Mouse (Mus musculus) forebrain, embryonic 10.5 days (tissue): ENCODE measurements at regions not wholly inside any gene's neighbourhood (a gene's known extent, or its start where the extent isn't known, plus 50 kb on each side); places are given as distances from the start of the nearest gene placed in this dataset.
A peak's percentile ranks its signal among the peaks of the same experiment; 100 is the strongest.

Experiments used
- DNase-seq: peaks from one replicate; pipeline ENCODE4 v3.0.0-alpha.2; 2017; ENCODE audit warnings: low spot score; ENCODE audit errors: extremely low spot score
- H3K27ac ChIP-seq: fragments of 300-500 bp; sonication (generic); 2 replicates; pipeline ENCODE4 v1.5.1; 2016; ENCODE audit warnings: mild to moderate bottlenecking
- H3K27me3 ChIP-seq: fragments of 300-500 bp; sonication (generic); 2 replicates; pipeline ENCODE4 v1.6.1; 2016; ENCODE audit warnings: mild to moderate bottlenecking; ENCODE audit not compliant: poor library complexity, severe bottlenecking
- H3K36me3 ChIP-seq: fragments of 300-500 bp; sonication (generic); replicated peaks from 2 replicates; pipeline ENCODE4 v1.6.1; 2016; ENCODE audit warnings: mild to moderate bottlenecking, moderate library complexity
- H3K4me1 ChIP-seq: fragments of 300-500 bp; sonication (generic); 2 replicates; pipeline ENCODE4 v1.6.1; 2016
- H3K4me3 ChIP-seq: fragments of 300-500 bp; sonication (generic); 2 replicates; pipeline ENCODE4 v1.5.1; 2016; ENCODE audit warnings: mild to moderate bottlenecking, moderate library complexity
- H3K9me3 ChIP-seq: fragments of 300-500 bp; sonication (generic); 2 replicates; pipeline ENCODE4 v1.6.1; 2016; ENCODE audit warnings: mild to moderate bottlenecking, moderate library complexity
- WGBS: fragments of 180-500 bp; shearing (Covaris S2); methylation state at CpG from one replicate; pipeline ENCODE4 v1.1.7; 2016; 5-methylcytosine and 5-hydroxymethylcytosine counted together

DNA sequence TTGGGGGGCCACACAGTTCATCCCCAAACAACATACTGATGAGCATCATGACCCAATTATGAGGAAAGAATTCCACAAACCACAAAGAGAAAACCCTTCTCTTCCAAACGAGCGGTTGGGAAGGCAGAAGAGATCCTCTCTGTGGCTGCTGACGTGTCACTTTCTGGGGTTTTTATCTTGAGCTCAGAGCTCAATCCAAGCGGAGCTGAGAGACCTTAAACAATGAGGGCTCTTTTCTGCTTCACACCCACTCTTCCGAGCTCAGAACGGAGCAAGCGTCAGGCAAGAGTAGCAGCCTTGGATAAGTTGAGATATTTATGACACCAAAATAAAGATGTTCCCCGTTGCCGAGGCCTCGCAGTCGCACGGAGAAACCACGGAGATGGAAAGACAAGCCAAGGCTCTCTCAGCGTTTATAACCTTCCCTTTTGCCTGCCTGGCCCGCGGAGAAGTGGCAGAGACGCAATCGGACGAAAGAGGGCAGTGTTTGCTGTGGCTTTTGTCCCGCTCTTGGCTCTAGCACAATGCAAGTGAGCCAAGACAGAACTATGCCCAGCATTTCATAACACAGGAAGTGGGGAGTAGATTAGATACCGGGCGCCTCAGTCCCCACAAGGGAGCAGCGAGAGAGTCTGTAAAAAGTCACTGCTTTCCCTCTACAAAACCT is 100.7 kb downstream of the Chic2 start:
- peak; percentile 82 for DNase-seq
- peaks cover 88% of the 10 kb centered on the region for H3K27me3 ChIP-seq
- H3K27ac ChIP-seq = peak overlapping the region; percentile 72
- no peaks in the 10 kb centered on the region for H3K36me3 ChIP-seq
- no peaks in the 10 kb centered on the region for H3K9me3 ChIP-seq
- peaks cover 38% of the 10 kb centered on the region for H3K4me1 ChIP-seq
- peak overlapping the region; percentile 40 for H3K4me3 ChIP-seq
- WGBS = under 1% methylated on average over 23 of the region's 23 CpGs

DNA sequence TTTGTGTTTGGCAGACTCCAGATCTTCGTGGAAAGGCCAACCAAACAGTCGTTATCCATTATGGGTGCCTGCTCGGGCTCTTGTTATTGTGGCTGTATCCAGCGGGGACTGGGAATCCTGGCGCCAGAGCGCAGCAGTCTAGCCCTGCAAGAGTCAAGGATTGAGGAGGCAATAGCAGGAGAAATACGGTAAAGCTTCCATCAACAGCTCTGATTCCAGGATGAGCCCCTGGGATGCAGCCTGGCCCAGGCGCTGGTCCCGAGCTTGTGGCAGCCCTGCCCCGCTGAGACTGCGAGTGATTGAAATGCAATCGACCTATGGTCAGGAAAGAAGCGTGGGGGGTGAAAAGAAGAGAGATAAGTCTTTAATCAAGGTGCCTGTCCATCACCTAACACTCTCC is 103.1 kb downstream of the Chic2 start:
- WGBS = 1% methylated on average over 13 of the region's 13 CpGs
- no peaks in the 10 kb centered on the region for H3K36me3 ChIP-seq
- peaks cover 75% of the 10 kb centered on the region for H3K27me3 ChIP-seq

DNA sequence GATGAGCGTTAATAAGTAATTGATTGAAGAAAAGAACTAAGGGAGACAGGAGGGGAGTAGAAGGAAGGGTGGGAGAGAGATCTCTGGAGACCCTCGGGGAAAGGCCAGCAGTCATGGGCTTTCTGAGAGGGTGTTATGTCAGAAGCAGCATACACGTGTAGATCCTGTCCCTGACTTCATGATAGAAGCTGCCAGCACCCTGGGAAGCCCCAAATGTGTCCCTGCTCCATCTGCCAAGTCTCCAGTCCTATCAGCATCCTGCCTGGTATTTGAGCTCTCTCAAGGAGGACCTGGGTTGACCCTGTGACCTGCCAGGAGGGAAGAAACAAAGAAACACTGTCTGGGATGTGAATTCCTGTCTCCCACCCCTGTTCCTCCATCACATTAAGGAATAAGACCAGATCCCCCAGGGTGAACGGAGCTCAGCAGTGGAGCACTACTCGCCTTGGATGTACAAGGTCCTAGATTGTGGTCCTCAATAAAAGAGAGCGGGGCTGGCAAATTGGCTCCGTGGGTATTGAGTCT is 107.1 kb downstream of the Chic2 start:
- peaks cover 21% of the 10 kb centered on the region for H3K4me1 ChIP-seq
- no peak overlapping the region for H3K27ac ChIP-seq
- no peaks in the 10 kb centered on the region for H3K9me3 ChIP-seq
- H3K27me3 ChIP-seq = peaks cover 41% of the 10 kb centered on the region
- no peaks in the 10 kb centered on the region for H3K36me3 ChIP-seq
- peak; percentile 22 for DNase-seq
- WGBS = 46% methylated on average over 7 of the region's 7 CpGs
- H3K4me3 ChIP-seq = no peak overlapping the region

More for the DNA sequence above, 103.1 kb downstream of the Chic2 start:
- Histone ChIP-seq H3K4me3 (peak overlapping the region; percentile 20; the same call in 1 of the 2 replicates), H3K27ac (peak overlapping the region; percentile 22; the same call in 1 of the 2 replicates), H3K4me1 (peaks cover 33% of the 10 kb centered on the region), H3K9me3 (no peaks in the 10 kb centered on the region)
- peak; percentile 43 for DNase-seq

DNA sequence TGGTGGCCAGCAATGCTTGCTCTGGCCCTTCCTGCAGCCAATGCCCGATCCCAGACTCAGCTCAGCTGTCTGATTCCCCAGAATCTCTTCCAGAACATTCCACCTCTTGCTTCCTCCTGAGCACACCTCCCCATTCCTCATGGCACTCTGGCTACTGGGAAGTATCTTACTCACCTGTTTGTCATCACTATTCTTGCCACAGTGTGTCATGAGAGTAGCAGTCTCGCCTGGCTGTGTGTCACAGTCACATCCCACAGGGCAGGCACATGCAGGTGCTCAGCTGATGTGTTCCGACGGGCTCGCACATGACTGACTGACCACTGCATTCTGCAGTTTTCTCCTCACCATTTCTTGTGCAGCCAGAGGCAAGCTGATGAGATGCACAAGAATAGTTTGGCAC is 108.5 kb downstream of the Chic2 start:
- no peaks in the 10 kb centered on the region for H3K9me3 ChIP-seq
- H3K4me1 ChIP-seq = peaks cover 8% of the 10 kb centered on the region
- 84% methylated on average over 5 of the region's 5 CpGs for WGBS
- no peak overlapping the region for H3K4me3 ChIP-seq
- DNase-seq = no peak
- H3K36me3 ChIP-seq = no peaks in the 10 kb centered on the region
- peaks cover 28% of the 10 kb centered on the region for H3K27me3 ChIP-seq
- H3K27ac ChIP-seq = no peak overlapping the region

DNA sequence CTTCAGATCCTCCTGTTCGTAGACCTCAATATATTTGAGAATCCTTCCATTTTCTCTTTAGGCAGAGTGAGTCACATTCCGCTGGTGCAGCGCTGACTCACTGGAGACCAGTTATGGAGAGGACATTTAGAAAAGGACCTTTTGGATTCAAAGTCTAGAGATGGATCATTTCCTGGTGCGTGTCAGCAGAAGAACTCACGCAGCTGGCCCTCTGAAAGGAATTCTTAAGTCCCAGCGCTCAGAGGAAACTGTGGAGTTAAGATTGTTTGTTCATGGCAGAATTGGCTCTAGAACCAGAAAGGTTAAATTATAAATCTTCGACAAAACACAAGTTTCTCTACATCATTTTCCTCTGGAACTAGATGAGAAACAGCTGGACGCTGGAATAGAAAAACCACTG is 108.9 kb downstream of the Chic2 start:
- peaks cover 24% of the 10 kb centered on the region for H3K27me3 ChIP-seq
- no peaks in the 10 kb centered on the region for H3K36me3 ChIP-seq
- H3K4me1 ChIP-seq = peaks cover 7% of the 10 kb centered on the region
- H3K4me3 ChIP-seq = no peak overlapping the region
- no peaks in the 10 kb centered on the region for H3K9me3 ChIP-seq
- no peak overlapping the region for H3K27ac ChIP-seq
- WGBS = 88% methylated on average over 8 of the region's 8 CpGs
- DNase-seq = no peak

DNA sequence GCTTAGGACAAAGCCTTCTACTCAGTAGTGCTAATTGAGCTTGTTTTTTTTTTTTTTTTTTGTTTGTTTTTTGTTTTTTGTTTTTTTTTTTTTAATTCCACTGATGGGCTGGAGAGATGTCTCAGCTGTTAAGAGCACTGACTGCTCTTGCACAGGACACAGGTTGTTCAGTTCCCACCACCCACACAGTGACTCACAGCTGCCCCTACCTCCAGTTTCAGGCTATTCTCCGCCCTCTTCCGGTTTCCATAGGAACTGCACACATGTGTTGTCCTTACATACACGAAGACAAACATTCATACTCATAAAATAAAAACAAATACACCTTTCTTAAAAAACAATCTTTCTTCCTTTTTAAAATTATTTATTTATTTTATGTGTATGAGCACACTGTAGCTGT is 111.3 kb downstream of the Chic2 start:
- Histone ChIP-seq H3K27me3 (peaks cover 4% of the 10 kb centered on the region; the same call in 1 of the 2 replicates), H3K4me1 (peaks cover 7% of the 10 kb centered on the region), H3K4me3 (no peak overlapping the region), H3K27ac (no peak overlapping the region), H3K36me3 (no peaks in the 10 kb centered on the region), H3K9me3 (no peaks in the 10 kb centered on the region)
- 94% methylated on average over 3 of the region's 3 CpGs for WGBS
- no peak for DNase-seq

DNA sequence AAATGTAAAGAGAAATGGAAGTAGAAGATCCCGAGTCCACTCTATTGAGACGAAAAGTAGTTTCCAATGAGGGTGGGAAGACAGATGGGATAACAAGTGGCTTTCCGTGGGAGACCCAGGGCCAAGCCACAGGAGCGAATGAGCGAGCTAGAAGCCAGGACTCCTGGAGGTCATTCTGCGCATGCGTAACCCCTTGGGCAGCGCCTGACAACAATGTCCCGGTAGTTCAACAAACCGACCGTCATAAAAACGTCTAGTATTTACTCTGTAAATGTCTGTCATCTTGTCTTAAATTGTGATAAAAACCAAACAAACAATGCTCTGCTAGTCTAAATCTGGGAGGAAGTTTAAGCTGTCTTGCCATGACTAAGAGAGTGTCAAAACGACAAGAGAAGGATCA is 112.4 kb downstream of the Chic2 start:
- no peak overlapping the region for H3K4me3 ChIP-seq
- no peak for DNase-seq
- WGBS = 93% methylated on average over 13 of the region's 13 CpGs
- no peaks in the 10 kb centered on the region for H3K9me3 ChIP-seq
- H3K36me3 ChIP-seq = no peaks in the 10 kb centered on the region
- H3K4me1 ChIP-seq = peaks cover under 1% of the 10 kb centered on the region
- no peak overlapping the region for H3K27ac ChIP-seq
- H3K27me3 ChIP-seq = peaks cover 2% of the 10 kb centered on the region; the same call in 1 of the 2 replicates

DNA sequence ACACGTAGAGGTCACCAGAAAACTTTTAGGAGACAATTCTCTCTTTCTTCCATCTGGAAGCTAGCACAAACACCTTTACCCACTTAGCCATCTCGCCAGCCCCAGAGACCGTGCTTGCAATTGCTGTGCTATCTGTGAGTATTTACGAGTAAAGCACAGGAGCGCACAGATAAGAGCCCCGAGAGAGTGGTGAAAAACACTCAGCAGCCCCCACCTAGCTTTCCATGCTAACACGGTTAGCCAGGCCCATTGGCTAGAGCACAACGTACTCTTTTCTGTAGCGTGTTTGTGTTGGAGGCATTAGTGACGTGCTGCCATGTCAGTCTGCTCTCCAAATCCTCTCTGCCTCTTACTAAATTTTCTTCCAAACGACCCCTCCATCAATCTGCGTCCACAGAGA is 112.8 kb downstream of the Chic2 start:
- no peaks in the 10 kb centered on the region for H3K36me3 ChIP-seq
- H3K27me3 ChIP-seq = no peaks in the 10 kb centered on the region
- no peaks in the 10 kb centered on the region for H3K4me1 ChIP-seq
- no peak for DNase-seq
- H3K4me3 ChIP-seq = no peak overlapping the region
- 87% methylated on average over 12 of the region's 12 CpGs for WGBS
- no peaks in the 10 kb centered on the region for H3K9me3 ChIP-seq
- H3K27ac ChIP-seq = no peak overlapping the region

DNA sequence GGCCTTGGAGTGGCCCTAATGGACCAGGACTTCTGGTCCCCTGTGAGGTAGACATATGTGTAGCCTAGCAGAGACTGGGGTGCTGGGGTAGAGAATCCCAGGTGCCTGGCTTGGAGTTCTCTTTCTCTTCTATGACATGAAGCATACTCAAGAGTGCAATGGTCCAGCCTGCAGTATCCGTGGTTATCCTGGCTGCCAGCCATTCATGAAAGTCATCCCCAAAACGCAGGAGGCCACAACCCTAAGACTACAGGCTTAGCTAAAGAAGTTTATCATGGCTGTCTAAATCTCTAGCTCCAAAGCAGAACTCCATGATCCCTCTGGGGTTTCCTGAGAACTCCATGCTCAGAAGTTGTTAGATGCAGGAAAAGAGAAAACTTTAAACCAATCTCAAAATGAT is 117.0 kb downstream of the Chic2 start:
- WGBS = 91% methylated on average over 2 of the region's 2 CpGs
- DNase-seq = no peak

DNA sequence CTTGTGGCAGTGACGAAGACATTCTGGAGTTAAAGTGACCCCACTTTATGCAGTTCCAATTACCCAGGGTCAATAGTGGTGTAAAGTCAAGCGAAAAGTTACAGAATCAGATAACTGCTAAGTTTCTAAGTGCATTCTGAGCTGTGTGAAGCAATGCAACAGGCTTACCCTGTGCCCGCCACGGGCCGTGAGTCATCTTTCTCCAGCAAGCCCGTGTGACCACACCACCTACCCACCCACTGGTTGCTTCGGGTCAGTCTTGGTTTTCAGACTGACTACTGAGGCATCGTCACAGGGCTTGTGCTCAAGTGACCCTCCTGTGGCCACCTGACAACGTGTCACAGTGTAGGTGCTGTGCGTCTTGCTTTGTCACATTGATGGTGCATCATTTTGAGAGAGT is 118.8 kb downstream of the Chic2 start:
- WGBS = 93% methylated on average over 10 of the region's 10 CpGs
- Histone ChIP-seq H3K4me3 (no peak overlapping the region), H3K36me3 (no peaks in the 10 kb centered on the region), H3K9me3 (no peaks in the 10 kb centered on the region), H3K27ac (no peak overlapping the region), H3K4me1 (peaks cover 1% of the 10 kb centered on the region), H3K27me3 (peaks cover 9% of the 10 kb centered on the region; the same call in 1 of the 2 replicates)
- no peak for DNase-seq

More for the DNA sequence above, 117.0 kb downstream of the Chic2 start:
- H3K4me3 ChIP-seq = no peak overlapping the region
- peaks cover 9% of the 10 kb centered on the region; the same call in 1 of the 2 replicates for H3K27me3 ChIP-seq
- no peaks in the 10 kb centered on the region for H3K36me3 ChIP-seq
- no peak overlapping the region for H3K27ac ChIP-seq
- no peaks in the 10 kb centered on the region for H3K9me3 ChIP-seq
- no peaks in the 10 kb centered on the region for H3K4me1 ChIP-seq

DNA sequence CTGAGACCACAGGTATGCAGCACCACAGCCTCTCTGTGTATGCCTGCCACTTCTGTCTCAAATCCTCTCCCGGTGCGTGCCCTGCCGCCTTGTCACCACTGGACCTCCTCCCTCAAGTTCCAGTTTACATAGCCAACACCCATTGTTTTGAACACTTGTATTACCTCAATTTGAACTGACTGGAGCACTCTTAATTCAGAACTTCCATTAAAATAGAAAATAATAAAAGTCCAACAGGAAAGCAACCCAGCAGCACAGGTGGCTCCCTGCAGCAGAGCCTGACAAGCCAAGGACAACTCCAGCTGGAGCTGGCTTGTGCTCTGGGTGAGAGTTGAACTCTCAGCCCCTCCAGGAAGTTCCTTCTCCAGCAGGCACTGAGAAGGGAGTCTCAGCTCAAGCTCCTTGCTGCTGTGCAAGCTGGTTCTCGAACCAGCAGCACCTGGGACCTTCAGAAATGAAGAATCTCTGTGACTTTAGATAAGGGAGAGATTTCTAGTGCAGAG is 120.5 kb downstream of the Chic2 start:
- Histone ChIP-seq H3K4me3 (no peak overlapping the region), H3K4me1 (peaks cover 7% of the 10 kb centered on the region), H3K9me3 (no peaks in the 10 kb centered on the region), H3K27me3 (peaks cover 9% of the 10 kb centered on the region; the same call in 1 of the 2 replicates), H3K36me3 (no peaks in the 10 kb centered on the region), H3K27ac (no peak overlapping the region)
- DNase-seq = no peak
- WGBS = 83% methylated on average over 4 of the region's 4 CpGs

DNA sequence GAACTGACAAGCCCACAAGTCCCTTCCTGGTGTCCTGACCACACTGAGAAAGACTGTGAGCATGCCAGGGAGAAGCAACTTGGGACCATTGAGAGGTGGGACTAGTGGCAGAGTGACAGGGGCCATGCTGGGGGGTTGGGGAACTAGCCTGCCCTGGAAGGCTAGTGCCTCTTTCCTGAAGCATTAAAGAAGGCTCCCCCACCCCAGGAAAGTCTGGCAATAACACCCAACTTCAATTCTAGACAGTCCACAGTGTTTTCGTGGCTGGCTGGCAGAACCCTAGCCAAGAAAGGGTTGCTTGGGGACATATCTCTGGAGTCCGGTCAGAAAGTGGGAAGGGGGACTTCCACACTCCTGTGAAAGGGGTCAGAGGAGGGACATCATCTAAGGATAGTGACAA is 121.2 kb downstream of the Chic2 start:
- Histone ChIP-seq H3K4me3 (no peak overlapping the region), H3K27ac (no peak overlapping the region), H3K27me3 (peaks cover 11% of the 10 kb centered on the region; the same call in 1 of the 2 replicates), H3K9me3 (no peaks in the 10 kb centered on the region), H3K36me3 (no peaks in the 10 kb centered on the region), H3K4me1 (peaks cover 7% of the 10 kb centered on the region)
- DNase-seq = no peak
- WGBS = 77% methylated on average over 2 of the region's 2 CpGs

DNA sequence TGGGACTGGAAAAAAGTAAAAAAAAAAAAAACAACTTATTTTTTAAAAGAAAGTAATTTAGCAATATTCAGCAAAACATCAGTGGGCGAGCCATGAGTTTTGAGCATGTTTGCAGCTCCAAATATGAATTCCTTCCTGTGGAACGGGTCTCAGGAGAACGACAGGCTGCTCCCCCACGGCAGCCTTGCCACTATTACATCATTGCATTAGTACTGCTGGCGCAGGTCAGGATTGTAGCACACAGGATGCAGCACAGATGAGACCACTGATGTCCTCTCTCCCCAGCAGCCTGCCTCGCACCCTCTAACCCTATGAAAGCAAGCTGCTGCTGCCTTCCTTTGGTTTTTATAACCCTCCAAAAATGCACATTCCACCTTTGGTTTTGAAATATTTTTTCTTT is 121.7 kb downstream of the Chic2 start:
- Histone ChIP-seq H3K4me1 (peaks cover 7% of the 10 kb centered on the region), H3K9me3 (no peaks in the 10 kb centered on the region), H3K36me3 (no peaks in the 10 kb centered on the region), H3K27ac (no peak overlapping the region), H3K27me3 (peaks cover 11% of the 10 kb centered on the region; the same call in 1 of the 2 replicates), H3K4me3 (no peak overlapping the region)
- WGBS = 86% methylated on average over 6 of the region's 6 CpGs
- DNase-seq = no peak
